Mouse (Mus musculus): ENCODE measurements at regions not wholly inside any gene's neighbourhood (a gene's known extent, or its start where the extent isn't known, plus 50 kb on each side); places are given as distances from the start of the nearest gene placed in this dataset.

DNA sequence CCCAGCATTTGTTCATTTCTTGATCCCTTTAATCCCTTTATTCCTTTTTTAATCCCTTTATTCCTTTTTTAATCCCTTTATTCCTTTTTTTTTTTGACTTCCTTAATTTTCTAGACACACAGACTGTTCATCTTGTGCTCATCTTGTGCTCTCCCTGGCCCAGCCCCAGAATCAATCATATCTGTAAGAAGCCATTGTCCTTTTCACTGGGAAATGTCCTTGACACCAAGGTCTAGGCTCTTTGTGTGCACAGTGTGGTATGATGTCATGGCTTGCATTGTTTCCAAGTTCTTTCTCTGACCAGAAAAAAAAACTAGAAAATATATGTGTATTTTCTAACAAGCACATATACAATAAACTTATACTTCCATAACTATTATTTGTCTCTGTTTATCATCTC, 78.9 kb upstream of the Magi1 start:
- H3K4me1 ChIP-seq (ENCODE audit: control insufficient read depth, insufficient read depth, low read length): no peaks in the 10 kb centered on the region

DNA sequence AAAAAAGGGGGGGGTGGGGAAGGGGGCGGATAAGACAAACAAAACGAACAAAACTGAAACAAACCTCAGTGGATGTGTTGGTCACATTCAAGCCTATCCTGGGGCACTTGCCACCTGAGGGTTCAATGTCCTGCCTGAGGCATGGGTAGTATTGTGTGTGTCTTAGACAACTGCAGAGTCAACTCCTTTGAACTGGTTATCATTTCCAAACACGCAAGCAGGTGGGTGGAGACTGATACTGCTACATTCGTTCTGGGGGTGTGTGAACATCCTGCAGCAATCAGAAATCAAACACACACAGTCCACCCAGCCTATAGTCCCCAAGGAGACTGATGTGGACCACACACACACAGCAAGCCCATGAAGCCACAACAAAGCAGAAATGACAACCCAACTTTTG, 73.9 kb upstream of the Magi1 start:
- no peaks in the 10 kb centered on the region for H3K9me3 ChIP-seq (replicated peaks; ENCODE audit: control insufficient read depth, insufficient read depth, low read length, poor library complexity, severe bottlenecking)
- H3K27me3 ChIP-seq (ENCODE audit: control insufficient read depth, insufficient read depth, low read length, poor library complexity, severe bottlenecking): no peaks in the 10 kb centered on the region
- H3K4me3 ChIP-seq (ENCODE audit: low read depth, low read length): no peak overlapping the region
- no peak for TF ChIP-seq POLR2A (IDR thresholded peaks at IDR 0.05; ENCODE audit: insufficient read depth, low read length)
- no peak for TF ChIP-seq EP300 (IDR thresholded peaks at IDR 0.05; ENCODE audit: insufficient read depth, low read depth, low read length)
- TF ChIP-seq CTCF (IDR thresholded peaks at IDR 0.05; ENCODE audit: low read depth, low read length): no peak
- no peak overlapping the region for H3K9ac ChIP-seq (ENCODE audit: low read depth, poor library complexity, severe bottlenecking)
- no peaks in the 10 kb centered on the region for H3K36me3 ChIP-seq (ENCODE audit: control insufficient read depth, insufficient read depth, low read length, poor library complexity, severe bottlenecking)
- H3K4me1 ChIP-seq (ENCODE audit: control insufficient read depth, insufficient read depth, low read length): no peaks in the 10 kb centered on the region
- H3K27ac ChIP-seq (ENCODE audit: insufficient read depth, low read length): no peak overlapping the region

More for the DNA sequence above, 78.9 kb upstream of the Magi1 start:
- TF ChIP-seq CTCF (IDR thresholded peaks at IDR 0.05; ENCODE audit: low read depth, low read length): no peak
- no peak for TF ChIP-seq POLR2A (IDR thresholded peaks at IDR 0.05; ENCODE audit: insufficient read depth, low read length)
- TF ChIP-seq EP300 (IDR thresholded peaks at IDR 0.05; ENCODE audit: insufficient read depth, low read depth, low read length): no peak
- H3K27me3 ChIP-seq (ENCODE audit: control insufficient read depth, insufficient read depth, low read length, poor library complexity, severe bottlenecking): no peaks in the 10 kb centered on the region
- H3K4me3 ChIP-seq (ENCODE audit: low read depth, low read length): no peak overlapping the region
- H3K36me3 ChIP-seq (ENCODE audit: control insufficient read depth, insufficient read depth, low read length, poor library complexity, severe bottlenecking): no peaks in the 10 kb centered on the region
- no peak overlapping the region for H3K9ac ChIP-seq (ENCODE audit: low read depth, poor library complexity, severe bottlenecking)
- no peaks in the 10 kb centered on the region for H3K9me3 ChIP-seq (replicated peaks; ENCODE audit: control insufficient read depth, insufficient read depth, low read length, poor library complexity, severe bottlenecking)
- no peak overlapping the region for H3K27ac ChIP-seq (ENCODE audit: insufficient read depth, low read length)

GRCm38 (mm10) chr6:94354451-94355095, 70.9 kb upstream of the Magi1 start:
- no peak overlapping the region for H3K27ac ChIP-seq (ENCODE audit: insufficient read depth, low read length)
- H3K4me3 ChIP-seq (ENCODE audit: low read depth, low read length): no peak overlapping the region
- H3K4me1 ChIP-seq (ENCODE audit: control insufficient read depth, insufficient read depth, low read length): no peaks in the 10 kb centered on the region
- H3K9ac ChIP-seq (ENCODE audit: low read depth, poor library complexity, severe bottlenecking): no peak overlapping the region
- H3K9me3 ChIP-seq (replicated peaks; ENCODE audit: control insufficient read depth, insufficient read depth, low read length, poor library complexity, severe bottlenecking): no peaks in the 10 kb centered on the region
- TF ChIP-seq CTCF (IDR thresholded peaks at IDR 0.05; ENCODE audit: low read depth, low read length): no peak
- no peak for TF ChIP-seq POLR2A (IDR thresholded peaks at IDR 0.05; ENCODE audit: insufficient read depth, low read length)
- TF ChIP-seq EP300 (IDR thresholded peaks at IDR 0.05; ENCODE audit: insufficient read depth, low read depth, low read length): no peak
- no peaks in the 10 kb centered on the region for H3K36me3 ChIP-seq (ENCODE audit: control insufficient read depth, insufficient read depth, low read length, poor library complexity, severe bottlenecking)
- no peaks in the 10 kb centered on the region for H3K27me3 ChIP-seq (ENCODE audit: control insufficient read depth, insufficient read depth, low read length, poor library complexity, severe bottlenecking)

- no peaks in the 10 kb centered on the region for H3K36me3 ChIP-seq (ENCODE audit: control insufficient read depth, insufficient read depth, low read length, poor library complexity, severe bottlenecking)
Measured at GRCm38 (mm10) chr6:94344296-94344695, 60.6 kb upstream of the Magi1 start.

GRCm38 (mm10) chr6:94340546-94340945, 56.8 kb upstream of the Magi1 start:
- Histone ChIP-seq H3K9ac (ENCODE audit: low read depth, poor library complexity, severe bottlenecking) (no peak overlapping the region), H3K9me3 (replicated peaks; ENCODE audit: control insufficient read depth, insufficient read depth, low read length, poor library complexity, severe bottlenecking) (no peaks in the 10 kb centered on the region), H3K4me3 (ENCODE audit: low read depth, low read length) (no peak overlapping the region), H3K36me3 (ENCODE audit: control insufficient read depth, insufficient read depth, low read length, poor library complexity, severe bottlenecking) (no peaks in the 10 kb centered on the region), H3K27me3 (ENCODE audit: control insufficient read depth, insufficient read depth, low read length, poor library complexity, severe bottlenecking) (no peaks in the 10 kb centered on the region), H3K4me1 (ENCODE audit: control insufficient read depth, insufficient read depth, low read length) (no peaks in the 10 kb centered on the region), H3K27ac (ENCODE audit: insufficient read depth, low read length) (no peak overlapping the region)
- TF ChIP-seq EP300 (IDR thresholded peaks at IDR 0.05; ENCODE audit: insufficient read depth, low read depth, low read length) (no peak), CTCF (IDR thresholded peaks at IDR 0.05; ENCODE audit: low read depth, low read length) (no peak)

More at GRCm38 (mm10) chr6:94344296-94344695, 60.6 kb upstream of the Magi1 start:
- Histone ChIP-seq H3K9ac (ENCODE audit: low read depth, poor library complexity, severe bottlenecking) (no peak overlapping the region), H3K27me3 (ENCODE audit: control insufficient read depth, insufficient read depth, low read length, poor library complexity, severe bottlenecking) (no peaks in the 10 kb centered on the region), H3K4me3 (ENCODE audit: low read depth, low read length) (no peak overlapping the region), H3K4me1 (ENCODE audit: control insufficient read depth, insufficient read depth, low read length) (no peaks in the 10 kb centered on the region), H3K27ac (ENCODE audit: insufficient read depth, low read length) (no peak overlapping the region), H3K9me3 (replicated peaks; ENCODE audit: control insufficient read depth, insufficient read depth, low read length, poor library complexity, severe bottlenecking) (no peaks in the 10 kb centered on the region)
- no peak for TF ChIP-seq CTCF (IDR thresholded peaks at IDR 0.05; ENCODE audit: low read depth, low read length)
- TF ChIP-seq POLR2A (IDR thresholded peaks at IDR 0.05; ENCODE audit: insufficient read depth, low read length): no peak
- no peak for TF ChIP-seq EP300 (IDR thresholded peaks at IDR 0.05; ENCODE audit: insufficient read depth, low read depth, low read length)

GRCm38 (mm10) chr6:94336168-94336567, 52.5 kb upstream of the Magi1 start:
- Histone ChIP-seq H3K36me3 (ENCODE audit: control insufficient read depth, insufficient read depth, low read length, poor library complexity, severe bottlenecking) (no peaks in the 10 kb centered on the region), H3K27me3 (ENCODE audit: control insufficient read depth, insufficient read depth, low read length, poor library complexity, severe bottlenecking) (no peaks in the 10 kb centered on the region), H3K4me1 (ENCODE audit: control insufficient read depth, insufficient read depth, low read length) (no peaks in the 10 kb centered on the region), H3K9me3 (replicated peaks; ENCODE audit: control insufficient read depth, insufficient read depth, low read length, poor library complexity, severe bottlenecking) (no peaks in the 10 kb centered on the region), H3K4me3 (ENCODE audit: low read depth, low read length) (no peak overlapping the region), H3K9ac (ENCODE audit: low read depth, poor library complexity, severe bottlenecking) (no peak overlapping the region), H3K27ac (ENCODE audit: insufficient read depth, low read length) (no peak overlapping the region)
- TF ChIP-seq POLR2A (IDR thresholded peaks at IDR 0.05; ENCODE audit: insufficient read depth, low read length) (no peak), EP300 (IDR thresholded peaks at IDR 0.05; ENCODE audit: insufficient read depth, low read depth, low read length) (no peak), CTCF (IDR thresholded peaks at IDR 0.05; ENCODE audit: low read depth, low read length) (no peak)

All from ES-Bruce4 (cell line).